Comparison of ENCODE assay signal across 28 mouse cellular contexts in the genomic region with DNA sequence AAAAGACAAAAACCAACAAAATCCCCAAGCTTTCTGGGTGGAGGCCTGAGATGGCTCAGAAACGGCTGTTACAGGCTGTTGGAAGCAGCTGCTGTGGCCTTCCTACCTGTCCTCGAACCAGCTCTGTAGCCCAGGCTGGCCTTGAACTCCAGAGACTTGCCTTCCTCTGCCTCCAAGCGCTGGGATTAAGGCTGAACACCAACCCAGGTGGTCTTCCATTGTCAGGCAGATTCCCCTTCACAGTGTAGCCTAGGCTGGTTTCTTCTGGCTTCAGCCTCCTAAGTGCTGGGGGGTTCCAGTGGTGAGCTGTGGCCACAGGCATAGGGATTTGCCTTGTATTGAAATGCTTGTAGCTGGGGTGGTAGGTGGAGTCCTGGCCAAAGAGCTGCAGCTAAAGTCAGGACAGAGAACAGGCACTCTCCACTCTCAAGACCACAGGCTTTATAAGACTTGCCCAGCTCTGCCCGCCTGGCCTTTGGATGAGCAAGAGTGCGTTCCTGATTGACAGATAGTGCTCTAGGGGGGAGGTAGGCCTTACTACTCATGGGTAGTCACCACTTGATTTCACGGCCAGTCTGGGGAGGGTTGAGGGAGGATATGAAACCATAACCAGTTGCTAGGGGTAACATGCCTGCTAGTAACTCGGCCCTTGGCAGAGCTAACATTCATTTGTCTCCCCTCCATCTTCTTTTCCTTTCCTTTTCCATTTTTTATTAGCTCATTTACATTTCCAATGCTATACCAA. TPM values are rescaled to one million over a fixed set of nuclear protein-coding genes. Genes with fewer than 3 reads are reported as not detected.
DNase-seq lines count a peak whose midpoint lies in the region; ATAC-seq and TF ChIP-seq lines count a peak whose summit lies in the region.
"Had no signal": no experiment of that assay in that cellular context is flagged by ENCODE, and none has a peak within 500 bp of the region (broad histone marks: within the 10 kb centered on the region; RNA-seq: fewer than 3 reads in every experiment).

No protein-coding gene starts in this region.

- no peak for TF ChIP-seq CTCF in ES-Bruce4 (IDR thresholded peaks at IDR 0.05; ENCODE audit: low read depth, low read length)

- no peaks in the 10 kb centered on the region for H3K27me3 ChIP-seq in heart, embryonic 10.5 days (ENCODE audit: insufficient read depth, poor library complexity, severe bottlenecking)
- no peaks in the 10 kb centered on the region for H3K27me3 ChIP-seq in ES-Bruce4 (ENCODE audit: control insufficient read depth, insufficient read depth, low read length, poor library complexity, severe bottlenecking)
- no peaks in the 10 kb centered on the region for H3K27me3 ChIP-seq in forebrain, embryonic 14.5 days (replicated peaks; ENCODE audit: control insufficient read depth, insufficient read depth, low read length)
- H3K27me3 ChIP-seq: forebrain, embryonic 13.5 days; heart, embryonic 13.5 days; kidney, embryonic 15.5 days; liver, embryonic 15.5 days; stomach, embryonic 15.5 days had no signal

- no peaks in the 10 kb centered on the region for H3K9me3 ChIP-seq in heart, embryonic 10.5 days
- no peaks in the 10 kb centered on the region for H3K9me3 ChIP-seq in ES-Bruce4 (replicated peaks; ENCODE audit: control insufficient read depth, insufficient read depth, low read length, poor library complexity, severe bottlenecking)
- H3K9me3 ChIP-seq in forebrain, embryonic 14.5 days (replicated peaks; ENCODE audit: control insufficient read depth, low read length): no peaks in the 10 kb centered on the region
- H3K9me3 ChIP-seq: forebrain, embryonic 13.5 days; G1E; heart, embryonic 13.5 days; hindbrain, embryonic 15.5 days; kidney, embryonic 15.5 days; liver, embryonic 15.5 days; stomach, embryonic 15.5 days had no signal

- peak; percentile 96 for TF ChIP-seq EP300 in ES-Bruce4 (IDR thresholded peaks at IDR 0.05; ENCODE audit: insufficient read depth, low read depth, low read length)

- H3K27ac ChIP-seq in heart, embryonic 10.5 days: no peak overlapping the region
- peak overlapping the region; percentile 95 for H3K27ac ChIP-seq in ES-Bruce4 (ENCODE audit: insufficient read depth, low read length)
- no peak overlapping the region for H3K27ac ChIP-seq in forebrain, embryonic 14.5 days (ENCODE audit: low read depth, low read length)
- H3K27ac ChIP-seq: forebrain, embryonic 13.5 days; heart, embryonic 13.5 days; hindbrain, embryonic 15.5 days; kidney, embryonic 15.5 days; liver, embryonic 15.5 days; stomach, embryonic 15.5 days had no signal

- DNase-seq in heart, embryonic 10.5 days (ENCODE audit: low spot score): peak; percentile 61
- no peak for DNase-seq in heart, adult 8-10 months (ENCODE audit: low spot score)
- DNase-seq in 416B (ENCODE audit: low read depth): peak; percentile 12
- no peak for DNase-seq in kidney, adult 18-20 months
- DNase-seq in forebrain, embryonic 14.5 days (ENCODE audit: low spot score): no peak
- DNase-seq in c-Kit-positive CD71-positive TER-119-positive erythroid progenitor cells, embryonic 14.5 days (ENCODE audit: low spot score): no peak
- DNase-seq: cerebellum, adult 8-10 months; midbrain, embryonic 14.5 days; retina, postnatal 1 day had no signal

- 84% methylated on average over 7 of the region's 7 CpGs for WGBS in heart, embryonic 10.5 days
- 90% methylated on average over 7 of the region's 7 CpGs for WGBS in forebrain, embryonic 14.5 days

- no peak overlapping the region for H3K4me2 ChIP-seq in forebrain, embryonic 14.5 days (ENCODE audit: low read length)
- H3K4me2 ChIP-seq: forebrain, embryonic 13.5 days; heart, embryonic 13.5 days; hindbrain, embryonic 15.5 days; kidney, embryonic 15.5 days; liver, embryonic 15.5 days; stomach, embryonic 15.5 days had no signal

- peaks cover 29% of the 10 kb centered on the region for H3K4me1 ChIP-seq in heart, embryonic 10.5 days
- H3K4me1 ChIP-seq in ES-Bruce4 (ENCODE audit: control insufficient read depth, insufficient read depth, low read length): peaks cover 7% of the 10 kb centered on the region
- peaks cover 8% of the 10 kb centered on the region for H3K4me1 ChIP-seq in forebrain, embryonic 14.5 days (ENCODE audit: control insufficient read depth, insufficient read depth, low read length)

- no peak overlapping the region for H3K9ac ChIP-seq in ES-Bruce4 (ENCODE audit: low read depth, poor library complexity, severe bottlenecking)
- H3K9ac ChIP-seq in forebrain, embryonic 14.5 days (ENCODE audit: low read length): no peak overlapping the region
- H3K9ac ChIP-seq: forebrain, embryonic 13.5 days; heart, embryonic 13.5 days; hindbrain, embryonic 15.5 days; kidney, embryonic 15.5 days; liver, embryonic 15.5 days; stomach, embryonic 15.5 days had no signal

- 0 out of 2 replicates have a peak, but pooled peaks have one; percentile 35 for ATAC-seq in megakaryocyte, adult 5-6 weeks (ENCODE audit: poor library complexity, severe bottlenecking)
- no peak for ATAC-seq in forebrain, embryonic 14.5 days
- ATAC-seq: forebrain, embryonic 13.5 days; intestine, embryonic 16.5 days; lung, postnatal 0 days had no signal

- H3K4me3 ChIP-seq in heart, embryonic 10.5 days: no peak overlapping the region
- no peak overlapping the region for H3K4me3 ChIP-seq in ES-Bruce4 (ENCODE audit: low read depth, low read length)
- H3K4me3 ChIP-seq in forebrain, embryonic 14.5 days (ENCODE audit: low read depth, low read length): no peak overlapping the region
- H3K4me3 ChIP-seq: forebrain, embryonic 13.5 days; heart, embryonic 13.5 days; hindbrain, embryonic 15.5 days; kidney, embryonic 15.5 days; liver, embryonic 15.5 days; myocyte; stomach, embryonic 15.5 days had no signal

- TF ChIP-seq POLR2A in ES-Bruce4 (IDR thresholded peaks at IDR 0.05; ENCODE audit: insufficient read depth, low read length): no peak

- peaks cover 82% of the 10 kb centered on the region for H3K36me3 ChIP-seq in heart, embryonic 10.5 days
- peaks cover 11% of the 10 kb centered on the region; the same call in 1 of the 2 replicates for H3K36me3 ChIP-seq in ES-Bruce4 (ENCODE audit: control insufficient read depth, insufficient read depth, low read length, poor library complexity, severe bottlenecking)
- peaks cover 76% of the 10 kb centered on the region for H3K36me3 ChIP-seq in forebrain, embryonic 14.5 days (ENCODE audit: control insufficient read depth, insufficient read depth, low read length)
- H3K36me3 ChIP-seq: hindbrain, embryonic 15.5 days had no signal

RNA-seq across cellular contexts. Expression of a gene that starts 9.3 kb away (rescaled TPM):
- 1.5 and 2.3 TPM in 2 replicates for polyA plus RNA-seq in heart, embryonic 10.5 days (2016; fragmentation: Nextera tagmentation; extraction: Ambion mirVana)
- total RNA-seq in heart, adult 8-10 months (2022): 1 to 10 TPM; 2.1 to 5.8 (median 3.0) TPM
- 2.2 and 3.4 TPM in 2 replicates for polyA plus RNA-seq in ES-Bruce4 (2011; ENCODE audit: insufficient read depth, insufficient read length, low read depth, missing spikeins)
- total RNA-seq in megakaryocyte, adult 5-6 weeks (2015): 105 and 111 TPM in 2 replicates
- total RNA-seq in megakaryocyte, adult 5-6 weeks (2017): 67.9 and 74.9 TPM in 2 replicates
- 0.99 and 1.4 TPM in 2 replicates for polyA plus RNA-seq in forebrain, embryonic 14.5 days (2014; fragmentation: Nextera tagmentation; extraction: Ambion mirVana)

RNA-seq across cellular contexts. Expression of a gene that starts 11.3 kb away (rescaled TPM):
- polyA plus RNA-seq in heart, embryonic 10.5 days (2016; fragmentation: Nextera tagmentation; extraction: Ambion mirVana): 0.50 and 0.83 TPM in 2 replicates
- not detected for total RNA-seq in heart, adult 8-10 months (2022)
- 0.55 and 0.63 TPM in 2 replicates for polyA plus RNA-seq in ES-Bruce4 (2011; ENCODE audit: insufficient read depth, insufficient read length, low read depth, missing spikeins)
- not detected in 2 replicates for total RNA-seq in megakaryocyte, adult 5-6 weeks (2015)
- total RNA-seq in megakaryocyte, adult 5-6 weeks (2017): not detected in 2 replicates
- polyA plus RNA-seq in forebrain, embryonic 14.5 days (2014; fragmentation: Nextera tagmentation; extraction: Ambion mirVana): 0.09 and 0.26 TPM in 2 replicates
- total RNA-seq: adrenal gland, adult 18-20 months; gastrocnemius, postnatal 4 days; heart, postnatal 25 days; megakaryocyte progenitor cell, adult 5-6 weeks had no signal
- polyA plus RNA-seq: C2C12; embryonic facial prominence, embryonic 11.5 days; G1E; intestine, embryonic 16.5 days; large intestine, adult 2 months; liver, embryonic 15.5 days; lung, postnatal 0 days; myocyte; stomach, embryonic 15.5 days had no signal

RNA-seq across cellular contexts. Expression of a gene that starts 14.1 kb away (rescaled TPM):
- polyA plus RNA-seq in heart, embryonic 10.5 days (2016; fragmentation: Nextera tagmentation; extraction: Ambion mirVana): 161 and 210 TPM in 2 replicates
- total RNA-seq in heart, adult 8-10 months (2022): 10 to 100 TPM in 1 of 4 experiments, 1 to 10 TPM in 3; 6.2 to 10.4 (median 8.0) TPM
- 147 and 152 TPM in 2 replicates for polyA plus RNA-seq in ES-Bruce4 (2011; ENCODE audit: insufficient read depth, insufficient read length, low read depth, missing spikeins)
- total RNA-seq in megakaryocyte, adult 5-6 weeks (2015): 0.07 TPM in 1 of 2 replicates, not detected in the other
- not detected in 2 replicates for total RNA-seq in megakaryocyte, adult 5-6 weeks (2017)
- 81.7 and 95.7 TPM in 2 replicates for polyA plus RNA-seq in forebrain, embryonic 14.5 days (2014; fragmentation: Nextera tagmentation; extraction: Ambion mirVana)
- total RNA-seq: megakaryocyte progenitor cell, adult 5-6 weeks had no signal
- polyA plus RNA-seq: G1E had no signal

RNA-seq across cellular contexts. Expression of a gene that starts 17.7 kb away (rescaled TPM):
- 1.2 and 1.9 TPM in 2 replicates for polyA plus RNA-seq in heart, embryonic 10.5 days (2016; fragmentation: Nextera tagmentation; extraction: Ambion mirVana)
- total RNA-seq in heart, adult 8-10 months (2022): not detected
- 4.2 and 8.6 TPM in 2 replicates for polyA plus RNA-seq in ES-Bruce4 (2011; ENCODE audit: insufficient read depth, insufficient read length, low read depth, missing spikeins)
- total RNA-seq in megakaryocyte, adult 5-6 weeks (2015): 1.0 and 1.6 TPM in 2 replicates
- total RNA-seq in megakaryocyte, adult 5-6 weeks (2017): 1.1 and 5.0 TPM in 2 replicates
- polyA plus RNA-seq in forebrain, embryonic 14.5 days (2014; fragmentation: Nextera tagmentation; extraction: Ambion mirVana): 0.91 and 1.7 TPM in 2 replicates
- total RNA-seq: adrenal gland, adult 18-20 months; gastrocnemius, postnatal 4 days; heart, postnatal 25 days had no signal
- polyA plus RNA-seq: G1E had no signal

RNA-seq across cellular contexts. Expression of a gene that starts 24.9 kb away (rescaled TPM):
- polyA plus RNA-seq in heart, embryonic 10.5 days (2016; fragmentation: Nextera tagmentation; extraction: Ambion mirVana): 0.69 and 0.88 TPM in 2 replicates
- total RNA-seq in heart, adult 8-10 months (2022): not detected
- 2.2 and 2.6 TPM in 2 replicates for polyA plus RNA-seq in ES-Bruce4 (2011; ENCODE audit: insufficient read depth, insufficient read length, low read depth, missing spikeins)
- not detected in 2 replicates for total RNA-seq in megakaryocyte, adult 5-6 weeks (2015)
- total RNA-seq in megakaryocyte, adult 5-6 weeks (2017): not detected in 2 replicates
- 0.43 and 0.52 TPM in 2 replicates for polyA plus RNA-seq in forebrain, embryonic 14.5 days (2014; fragmentation: Nextera tagmentation; extraction: Ambion mirVana)
- total RNA-seq: G1E; heart, postnatal 25 days; megakaryocyte progenitor cell, adult 5-6 weeks had no signal
- polyA plus RNA-seq: C2C12, G1E had no signal

Comparison
In these comparisons a context has a peak if more than half of its experiments do, and no peak if none do; other contexts are left out.
1. DNase-seq: peak in heart, embryonic 10.5 days (single experiment) and 416B (single experiment); none in heart, adult 8-10 months (single experiment), kidney, adult 18-20 months (single experiment), forebrain, embryonic 14.5 days (single experiment) and c-Kit-positive CD71-positive TER-119-positive erythroid progenitor cells, embryonic 14.5 days (single experiment).